Mouse (Mus musculus): ENCODE data around the gene Zfp958. TPM values are rescaled to one million over a fixed set of nuclear protein-coding genes. Genes with fewer than 3 reads are reported as not detected.

Zfp958 gene
- total and polyA plus RNA-seq, 3 experiments: 0.94 to 10.0 (median 6.8) TPM

DNA sequence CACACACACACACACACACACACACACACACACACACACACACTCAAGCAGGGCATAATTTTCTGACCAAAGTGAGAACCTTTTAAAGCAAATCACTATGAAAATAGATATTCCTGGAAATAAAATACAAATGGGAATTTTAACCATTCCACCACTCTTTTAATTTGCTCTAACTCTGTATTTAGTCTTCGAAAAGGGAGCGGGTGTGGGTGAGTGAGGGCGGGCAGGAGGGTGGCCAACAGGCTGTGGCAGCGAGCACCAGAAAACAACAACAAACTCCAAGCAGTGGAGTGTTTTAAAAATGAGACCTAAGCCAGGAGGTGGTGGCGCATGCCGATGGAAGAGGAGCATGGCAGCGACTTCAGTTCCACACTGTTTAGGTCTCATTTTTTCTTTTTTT lies 43.6 kb downstream of the Zfp958 start:
- Histone ChIP-seq H3K4me3 (no peak overlapping the region), H3K27me3 (ENCODE audit: control insufficient read depth, insufficient read depth, low read length) (no peaks in the 10 kb centered on the region), H3K79me2 (replicated peaks; ENCODE audit: control insufficient read depth, insufficient read depth, low read length) (no peaks in the 10 kb centered on the region), H3K9ac (ENCODE audit: low read depth, low read length) (no peak overlapping the region), H3K36me3 (ENCODE audit: control insufficient read depth, insufficient read depth, low read length) (no peaks in the 10 kb centered on the region), H3K27ac (no peak overlapping the region), H3K4me1 (ENCODE audit: control insufficient read depth, insufficient read depth, low read length) (no peaks in the 10 kb centered on the region)
- TF ChIP-seq EP300 (IDR thresholded peaks at IDR 0.05; ENCODE audit: insufficient read depth, low read depth, low read length) (no peak), CTCF (IDR thresholded peaks at IDR 0.05) (no peak), POLR2A (IDR thresholded peaks at IDR 0.05; ENCODE audit: insufficient read depth, low read depth, low read length) (no peak)
- DNase-seq: peak; percentile 20 to 24
- WGBS: 80% methylated on average over 7 of the region's 7 CpGs
- intact Hi-C loops (cut with DNase I): no loop called here

DNA sequence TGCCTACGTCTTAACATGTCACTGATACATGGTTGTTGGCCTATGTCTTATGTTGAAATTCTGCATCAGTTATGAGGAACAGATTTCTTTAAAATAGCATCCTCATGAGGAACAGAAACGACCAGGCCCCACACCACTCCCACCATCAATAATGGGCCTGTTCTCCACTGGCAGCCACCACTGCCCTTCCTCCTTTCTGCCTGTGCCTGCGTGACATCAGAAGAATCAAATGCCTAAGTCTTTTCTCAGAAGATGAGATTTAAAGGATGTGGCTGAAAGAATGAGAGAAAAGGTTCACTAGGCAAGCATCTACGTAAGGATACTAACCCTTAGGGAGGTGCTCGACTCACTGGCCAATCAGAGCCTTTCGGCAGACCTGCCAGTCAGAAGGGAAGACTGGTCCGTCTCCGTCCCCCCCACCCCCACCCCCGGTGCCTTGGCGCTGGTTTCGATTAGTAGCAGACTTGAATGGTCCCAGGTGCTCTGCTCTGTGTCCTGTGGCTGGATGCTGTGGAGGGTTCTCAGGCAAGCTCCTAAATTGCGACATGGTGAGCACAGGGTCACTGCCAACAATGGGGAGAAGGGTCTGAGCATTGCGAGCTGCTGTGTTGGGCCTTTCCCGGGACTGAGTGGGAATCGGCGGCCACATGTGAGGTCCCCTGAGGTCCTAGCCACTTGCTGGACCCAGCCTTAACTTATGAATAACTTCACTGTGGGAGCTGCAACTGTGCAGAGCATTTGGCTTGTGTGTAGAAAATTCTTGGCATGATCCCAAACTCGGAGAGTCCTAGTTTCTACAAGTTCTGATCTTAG lies 62.4 kb downstream of the Zfp958 start:
- H3K4me1 ChIP-seq (ENCODE audit: control insufficient read depth, insufficient read depth, low read length): no peaks in the 10 kb centered on the region
- TF ChIP-seq POLR2A (IDR thresholded peaks at IDR 0.05; ENCODE audit: insufficient read depth, low read depth, low read length) (no peak), EP300 (IDR thresholded peaks at IDR 0.05; ENCODE audit: insufficient read depth, low read depth, low read length) (no peak), CTCF (IDR thresholded peaks at IDR 0.05) (no peak)
- WGBS: 80% methylated on average over 17 of the region's 17 CpGs
- H3K36me3 ChIP-seq (ENCODE audit: control insufficient read depth, insufficient read depth, low read length): no peaks in the 10 kb centered on the region
- no peaks in the 10 kb centered on the region for H3K27me3 ChIP-seq (ENCODE audit: control insufficient read depth, insufficient read depth, low read length)
- no peaks in the 10 kb centered on the region for H3K79me2 ChIP-seq (replicated peaks; ENCODE audit: control insufficient read depth, insufficient read depth, low read length)
- H3K27ac ChIP-seq: no peak overlapping the region
- H3K9ac ChIP-seq (ENCODE audit: low read depth, low read length): no peak overlapping the region
- DNase-seq: no peak
- no peak overlapping the region for H3K4me3 ChIP-seq
- intact Hi-C loops (cut with DNase I): loop anchor here (2.0 to 5.0 kb wide), 5 partner anchors 63 to 508 kb away; partner anchors contain the start of genes Cers4, Evi5l, Gm49320 and Map2k7

DNA sequence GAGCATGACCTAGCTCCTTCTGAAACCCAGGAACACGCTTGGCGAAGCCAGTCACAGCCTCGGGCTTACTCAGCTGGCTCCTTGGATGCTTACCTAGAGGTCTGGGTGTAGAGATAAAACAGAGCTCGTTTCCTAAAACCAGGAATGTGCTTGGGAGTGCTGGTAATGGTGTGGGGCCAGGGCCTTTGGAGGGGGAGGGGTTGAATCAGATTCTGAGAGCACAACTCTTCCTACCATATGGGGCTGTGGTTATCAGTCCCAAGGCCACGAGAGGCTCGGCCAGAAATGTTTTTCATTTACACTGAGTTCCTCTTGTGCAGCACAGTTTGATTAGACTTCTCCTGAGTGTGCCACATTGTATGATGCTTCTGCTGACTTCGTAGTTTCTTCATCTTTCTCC lies 63.6 kb downstream of the Zfp958 start:
- H3K27ac ChIP-seq: no peak overlapping the region; the same call in 1 of the 2 replicates
- DNase-seq: no peak
- H3K4me3 ChIP-seq: no peak overlapping the region; the same call in 1 of the 2 replicates

DNA sequence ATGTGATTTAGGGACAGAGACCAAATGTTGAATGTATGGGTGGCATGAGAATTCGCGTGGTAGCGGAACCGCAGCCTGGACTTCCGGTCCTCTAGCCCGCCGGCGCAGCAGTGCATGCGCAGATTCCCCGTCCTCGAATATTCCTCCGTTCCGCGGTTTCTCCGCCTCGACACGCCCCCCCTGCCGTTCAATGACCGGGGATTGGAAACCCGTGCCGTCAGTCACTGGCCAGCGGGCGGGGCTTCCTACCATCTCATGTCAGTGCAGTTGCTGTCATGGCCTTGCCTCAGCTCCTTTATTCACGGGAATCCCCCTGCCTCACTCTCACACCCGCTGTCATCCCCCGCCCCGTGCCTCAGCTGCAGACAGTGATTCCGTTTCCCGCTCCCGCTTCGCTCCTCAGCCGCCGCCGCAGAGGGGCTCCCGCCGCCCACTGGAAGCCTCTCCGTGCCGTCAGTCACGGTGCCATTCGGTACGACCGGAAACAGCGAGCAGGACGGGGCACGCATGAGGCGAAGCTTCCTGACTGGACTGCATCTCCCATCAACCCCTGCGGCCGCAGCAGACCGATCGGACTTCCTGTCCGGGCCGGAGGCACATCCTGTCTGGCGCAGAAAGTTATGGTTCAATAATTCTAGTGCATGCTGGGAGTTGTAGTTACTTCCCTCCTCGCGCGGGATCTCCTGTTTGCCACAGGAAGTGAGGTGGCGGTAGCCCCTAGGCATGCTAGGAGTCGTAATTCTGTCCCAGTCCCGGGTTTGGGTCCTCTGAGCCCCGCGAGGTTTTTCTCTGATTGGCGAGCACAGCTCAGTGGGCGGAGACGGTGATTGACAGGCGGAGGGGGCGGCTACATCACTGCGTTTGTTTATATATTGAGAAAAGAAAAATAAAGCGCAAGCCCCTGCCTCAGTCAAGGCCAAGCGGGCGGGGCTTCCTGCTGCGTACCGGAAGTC lies 64.6 kb downstream of the Zfp958 start:
- no peaks in the 10 kb centered on the region for H3K79me2 ChIP-seq (replicated peaks; ENCODE audit: control insufficient read depth, insufficient read depth, low read length)
- peak overlapping the region; percentile 59 for H3K4me3 ChIP-seq
- DNase-seq: peak; percentile 95 to 98
- no peaks in the 10 kb centered on the region for H3K36me3 ChIP-seq (ENCODE audit: control insufficient read depth, insufficient read depth, low read length)
- no peaks in the 10 kb centered on the region for H3K4me1 ChIP-seq (ENCODE audit: control insufficient read depth, insufficient read depth, low read length)
- H3K27ac ChIP-seq: peak overlapping the region; percentile 91
- under 1% methylated on average over 72 of the region's 72 CpGs for WGBS
- intact Hi-C loops (cut with DNase I): loop anchor here (2.0 to 5.0 kb wide), 5 partner anchors 65 to 510 kb away; partner anchors contain the start of genes Cers4, Evi5l, Gm49320 and Map2k7
- TF ChIP-seq CTCF (IDR thresholded peaks at IDR 0.05) (no peak), POLR2A (IDR thresholded peaks at IDR 0.05; ENCODE audit: insufficient read depth, low read depth, low read length) (peak; percentile 64)
- H3K27me3 ChIP-seq (ENCODE audit: control insufficient read depth, insufficient read depth, low read length): no peaks in the 10 kb centered on the region
- peak overlapping the region; percentile 79 for H3K9ac ChIP-seq (ENCODE audit: low read depth, low read length)

More for the DNA sequence above, 63.6 kb downstream of the Zfp958 start:
- no peaks in the 10 kb centered on the region for H3K79me2 ChIP-seq (replicated peaks; ENCODE audit: control insufficient read depth, insufficient read depth, low read length)
- no peaks in the 10 kb centered on the region for H3K36me3 ChIP-seq (ENCODE audit: control insufficient read depth, insufficient read depth, low read length)
- intact Hi-C loops (cut with DNase I): loop anchor here (2.0 to 5.0 kb wide), 5 partner anchors 64 to 509 kb away; partner anchors contain the start of genes Cers4, Evi5l, Gm49320 and Map2k7
- H3K27me3 ChIP-seq (ENCODE audit: control insufficient read depth, insufficient read depth, low read length): no peaks in the 10 kb centered on the region
- no peak overlapping the region for H3K9ac ChIP-seq (ENCODE audit: low read depth, low read length)
- WGBS: 82% methylated on average over 7 of the region's 7 CpGs
- H3K4me1 ChIP-seq (ENCODE audit: control insufficient read depth, insufficient read depth, low read length): no peaks in the 10 kb centered on the region
- TF ChIP-seq CTCF (IDR thresholded peaks at IDR 0.05) (no peak), EP300 (IDR thresholded peaks at IDR 0.05; ENCODE audit: insufficient read depth, low read depth, low read length) (no peak), POLR2A (IDR thresholded peaks at IDR 0.05; ENCODE audit: insufficient read depth, low read depth, low read length) (no peak)

DNA sequence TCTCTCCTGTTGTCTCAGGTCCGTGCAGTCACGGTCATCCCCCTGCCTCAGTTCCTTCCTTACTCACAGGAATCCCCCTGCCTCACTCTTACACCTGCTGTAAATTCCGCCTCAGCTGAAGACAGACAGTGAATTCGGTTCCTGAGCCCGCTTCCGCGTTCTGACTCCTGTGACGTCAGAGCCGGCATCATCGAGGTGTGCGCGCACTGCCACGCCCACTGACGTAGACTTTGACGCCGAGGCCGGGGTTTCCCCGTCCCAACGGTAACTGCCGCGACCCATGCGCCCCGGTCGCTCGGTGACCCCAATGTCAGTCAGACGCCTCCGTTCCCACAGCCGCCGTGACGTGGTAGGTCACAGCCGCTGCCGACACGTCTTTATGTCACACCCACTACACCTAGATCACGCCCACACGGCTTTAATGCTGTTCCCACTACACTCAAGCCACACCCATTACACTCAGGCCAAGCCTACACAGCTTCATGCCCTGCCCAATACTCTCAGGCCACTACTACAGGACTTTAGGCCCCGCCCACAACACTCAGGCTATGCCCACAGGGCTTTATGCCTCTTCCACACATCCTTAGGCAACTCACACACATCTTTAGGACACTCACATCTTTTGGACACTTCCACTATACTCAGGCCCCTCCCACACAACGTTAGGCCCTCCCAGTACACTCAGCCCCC lies 65.4 kb downstream of the Zfp958 start:
- DNase-seq: peak; percentile 90 to 92
- WGBS: under 1% methylated on average over 37 of the region's 37 CpGs

More for the DNA sequence above, 65.4 kb downstream of the Zfp958 start:
- H3K79me2 ChIP-seq (replicated peaks; ENCODE audit: control insufficient read depth, insufficient read depth, low read length): no peaks in the 10 kb centered on the region
- H3K4me3 ChIP-seq: peak overlapping the region; percentile 59
- no peaks in the 10 kb centered on the region for H3K4me1 ChIP-seq (ENCODE audit: control insufficient read depth, insufficient read depth, low read length)
- H3K9ac ChIP-seq (ENCODE audit: low read depth, low read length): peak overlapping the region; percentile 64
- H3K27me3 ChIP-seq (ENCODE audit: control insufficient read depth, insufficient read depth, low read length): no peaks in the 10 kb centered on the region
- TF ChIP-seq EP300 (IDR thresholded peaks at IDR 0.05; ENCODE audit: insufficient read depth, low read depth, low read length): peak; percentile 64; the same call in 1 of the 2 replicates
- TF ChIP-seq POLR2A (IDR thresholded peaks at IDR 0.05; ENCODE audit: insufficient read depth, low read depth, low read length): no peak
- no peaks in the 10 kb centered on the region for H3K36me3 ChIP-seq (ENCODE audit: control insufficient read depth, insufficient read depth, low read length)
- peak overlapping the region; percentile 91 for H3K27ac ChIP-seq
- intact Hi-C loops (cut with DNase I): loop anchor here (5.0 kb wide), 2 partner anchors 441 to 511 kb away; partner anchors contain the start of genes Evi5l, Gm49320 and Map2k7
